11 mouse cellular contexts compared by ENCODE assay signal in the genomic region with DNA sequence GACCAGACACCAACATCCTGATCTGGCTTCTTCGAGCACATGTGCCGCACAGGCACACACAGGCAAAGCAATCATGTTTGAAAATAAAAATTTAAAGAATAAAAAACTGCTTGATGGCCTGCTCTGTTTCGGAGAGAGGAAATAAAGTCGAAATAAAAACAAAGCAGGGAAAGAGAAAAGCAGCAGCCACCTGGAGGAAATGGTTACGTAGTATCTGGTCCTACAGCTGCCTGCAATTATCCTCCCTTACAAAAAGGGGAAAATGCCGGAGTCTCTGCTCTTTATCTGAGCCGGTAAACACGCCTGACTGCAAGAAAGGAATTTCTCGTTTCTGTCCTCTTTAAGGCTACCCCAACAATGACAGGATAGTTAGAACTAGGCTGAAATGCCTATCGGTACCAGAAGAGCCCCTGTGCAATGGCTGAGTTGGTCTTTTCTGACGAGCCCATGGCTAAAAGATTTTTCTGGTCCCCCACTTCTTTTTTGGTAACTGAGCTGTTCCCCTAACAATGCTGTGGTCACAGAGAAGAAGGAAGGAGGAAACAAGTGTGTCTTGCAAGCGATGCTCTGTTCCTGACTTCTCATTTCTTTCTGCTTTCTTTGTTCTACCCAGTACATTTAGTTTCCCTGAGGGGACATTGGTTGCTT. TPM values are rescaled to one million over a fixed set of nuclear protein-coding genes. Genes with fewer than 3 reads are reported as not detected.
DNase-seq lines count a peak whose midpoint lies in the region; ATAC-seq and TF ChIP-seq lines count a peak whose summit lies in the region.
"Had no signal": no experiment of that assay in that cellular context is flagged by ENCODE, and none has a peak within 500 bp of the region (broad histone marks: within the 10 kb centered on the region; RNA-seq: fewer than 3 reads in every experiment).

No protein-coding gene starts in this region.

- H3K36me3 ChIP-seq in kidney, embryonic 15.5 days = no peaks in the 10 kb centered on the region
- H3K36me3 ChIP-seq in limb, embryonic 15.5 days = no peaks in the 10 kb centered on the region

- no peak for TF ChIP-seq CTCF in bone marrow macrophage, adult 2 months (IDR thresholded peaks at IDR 0.05; ENCODE audit: low read depth, low read length)
- no peak for TF ChIP-seq CTCF in gastrocnemius, adult 2 months (IDR thresholded peaks at IDR 0.05)

- peaks cover 25% of the 10 kb centered on the region for H3K4me1 ChIP-seq in kidney, embryonic 15.5 days
- peaks cover 19% of the 10 kb centered on the region for H3K4me1 ChIP-seq in bone marrow macrophage, adult 2 months (ENCODE audit: control insufficient read depth, insufficient read depth, low read length)
- H3K4me1 ChIP-seq in limb, embryonic 15.5 days = peaks cover 20% of the 10 kb centered on the region

- H3K9me3 ChIP-seq in kidney, embryonic 15.5 days (replicated peaks) = 0 out of 2 replicates have a peak, but pooled peaks cover 2% of the 10 kb centered on the region
- H3K9me3 ChIP-seq in limb, embryonic 15.5 days = no peaks in the 10 kb centered on the region

- 0 out of 2 replicates have a peak overlapping the region, but pooled peaks have one; percentile 12 for H3K4me2 ChIP-seq in kidney, embryonic 15.5 days
- no peak overlapping the region for H3K4me2 ChIP-seq in limb, embryonic 15.5 days

- no peak for ATAC-seq in kidney, embryonic 15.5 days (replicated peaks; ENCODE audit: low FRiP score)
- ATAC-seq in limb, embryonic 15.5 days (ENCODE audit: insufficient number of reproducible peaks, low FRiP score, low TSS enrichment, low read depth) = no peak

- 49% methylated on average over 12 of the region's 12 CpGs for WGBS in kidney, embryonic 15.5 days
- 25% methylated on average over 12 of the region's 12 CpGs for WGBS in limb, embryonic 15.5 days

- 0 out of 2 replicates have a peak overlapping the region, but pooled peaks have one; percentile 10 for H3K9ac ChIP-seq in kidney, embryonic 15.5 days
- H3K9ac ChIP-seq in limb, embryonic 15.5 days = no peak overlapping the region

- H3K27me3 ChIP-seq in kidney, embryonic 15.5 days = no peaks in the 10 kb centered on the region
- H3K27me3 ChIP-seq in limb, embryonic 15.5 days = no peaks in the 10 kb centered on the region

- no peak for DNase-seq in kidney, postnatal 25 days
- peak; percentile 16 for DNase-seq in CD4-positive helper T cell, adult 2 months (ENCODE audit: low read depth, low spot score)
- no peak for DNase-seq in spleen, postnatal 4 days (ENCODE audit: low spot score in 2 of 2)
- DNase-seq in neural tube, embryonic 10.5 days (ENCODE audit: extremely low spot score, low spot score) = no peak
- no peak for DNase-seq in gastrocnemius, adult 2 months
- DNase-seq: gastrocnemius, postnatal 14 days; kidney, adult 18-20 months; lung, adult 2 months had no signal

- H3K27ac ChIP-seq in kidney, embryonic 15.5 days = 0 out of 2 replicates have a peak overlapping the region, but pooled peaks have one; percentile 18
- no peak overlapping the region for H3K27ac ChIP-seq in bone marrow macrophage, adult 2 months (ENCODE audit: insufficient read depth, low read depth, low read length)
- H3K27ac ChIP-seq in limb, embryonic 15.5 days = peak overlapping the region; percentile 43
- H3K27ac ChIP-seq in gastrocnemius, adult 2 months = no peak overlapping the region

- no peak overlapping the region for H3K4me3 ChIP-seq in kidney, embryonic 15.5 days (replicated peaks)
- peak overlapping the region; percentile 19; the same call in 1 of the 2 replicates for H3K4me3 ChIP-seq in bone marrow macrophage, adult 2 months (ENCODE audit: insufficient read depth, low read length)
- H3K4me3 ChIP-seq in limb, embryonic 15.5 days = no peak overlapping the region
- H3K4me3 ChIP-seq in gastrocnemius, adult 2 months = no peak overlapping the region

- intact Hi-C loops in gastrocnemius, adult 2 months (cut with DNase I) = no loop called here

- no peak for TF ChIP-seq POLR2A in bone marrow macrophage, adult 2 months (IDR thresholded peaks at IDR 0.05; ENCODE audit: borderline replicate concordance, low read depth, low read length)

RNA-seq across cellular contexts. Expression of gene Nfyb, which starts 32.7 kb away (rescaled TPM):
- 47.7 and 48.9 TPM in 2 replicates for polyA plus RNA-seq in kidney, embryonic 15.5 days (2015; fragmentation: Nextera tagmentation; extraction: Ambion mirVana)
- polyA plus RNA-seq in bone marrow macrophage, adult 2 months (2012; ENCODE audit: insufficient read depth, insufficient read length, missing spikeins) = 17.1 and 19.1 TPM in 2 replicates
- 39.5 and 43.5 TPM in 2 replicates for polyA plus RNA-seq in limb, embryonic 15.5 days (2015; fragmentation: Nextera tagmentation; extraction: Ambion mirVana)
- 10 to 100 TPM; 31.7 to 37.5 TPM for total RNA-seq in gastrocnemius, adult 2 months (2021)

RNA-seq across cellular contexts. Expression of gene Txnrd1, which starts 37.2 kb away (rescaled TPM):
- polyA plus RNA-seq in kidney, embryonic 15.5 days (2015; fragmentation: Nextera tagmentation; extraction: Ambion mirVana) = 105 and 107 TPM in 2 replicates
- 82.9 and 88.9 TPM in 2 replicates for polyA plus RNA-seq in bone marrow macrophage, adult 2 months (2012; ENCODE audit: insufficient read depth, insufficient read length, missing spikeins)
- 61.1 and 68.8 TPM in 2 replicates for polyA plus RNA-seq in limb, embryonic 15.5 days (2015; fragmentation: Nextera tagmentation; extraction: Ambion mirVana)
- 10 to 100 TPM; 58.2 to 76.0 TPM for total RNA-seq in gastrocnemius, adult 2 months (2021)

Comparison
In these comparisons a context has a peak if more than half of its experiments do, and no peak if none do; other contexts are left out.
1. H3K27ac ChIP-seq: peak in kidney, embryonic 15.5 days (single experiment) and limb, embryonic 15.5 days (single experiment); none in bone marrow macrophage, adult 2 months (single experiment) and gastrocnemius, adult 2 months (single experiment).